Mouse (Mus musculus): ENCODE measurements at regions not wholly inside any gene's neighbourhood (a gene's known extent, or its start where the extent isn't known, plus 50 kb on each side); places are given as distances from the start of the nearest gene placed in this dataset.

DNA sequence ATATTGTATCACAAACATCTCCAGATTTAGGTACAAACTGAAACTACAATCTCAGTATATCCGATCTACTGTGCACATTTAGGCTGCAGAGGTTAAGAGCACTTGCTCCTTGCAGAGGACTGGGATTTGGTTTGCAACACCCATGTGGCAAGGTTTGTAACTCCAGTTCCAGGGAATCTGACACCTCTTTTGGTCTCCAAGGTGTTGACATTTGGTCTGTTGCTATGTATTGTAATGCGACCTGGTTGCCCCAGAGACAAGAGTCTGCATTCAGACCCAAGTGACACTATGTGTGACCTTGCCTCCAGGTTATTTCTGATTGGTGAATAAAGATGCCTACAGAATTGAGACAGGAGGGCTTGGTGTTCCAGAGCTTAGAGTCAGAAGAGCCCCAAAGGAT is 105.0 kb downstream of the Tas2r134 start:
- TF ChIP-seq CTCF (IDR thresholded peaks at IDR 0.05 in 2 of 3, conservative IDR thresholded peaks at IDR 0.05 in 1 of 3; ENCODE audit: control insufficient read depth in 1 of 3, insufficient read depth in 1 of 3, low read depth in 2 of 3, low read length in 3 of 3, poor library complexity in 1 of 3, severe bottlenecking in 1 of 3) (no peak), MAZ (IDR thresholded peaks at IDR 0.05; ENCODE audit: low read depth, low read length) (no peak), ZNF384 (IDR thresholded peaks at IDR 0.05; ENCODE audit: low read depth, low read length) (no peak), MEF2A (IDR thresholded peaks at IDR 0.05; ENCODE audit: extremely low read depth, insufficient replicate concordance, low read depth, low read length, poor library complexity, severe bottlenecking) (no peak), RCOR1 (IDR thresholded peaks at IDR 0.05; ENCODE audit: low read depth, low read length) (no peak), MAFK (IDR thresholded peaks at IDR 0.05; ENCODE audit: borderline replicate concordance, low read depth, low read length) (no peak)

Measured in MEL (cell line).